Mouse (Mus musculus): ENCODE measurements around the gene Tet2. TPM values are rescaled to one million over a fixed set of nuclear protein-coding genes. Genes with fewer than 3 reads are reported as not detected.

Gene Tet2
- total RNA-seq, 2 experiments from 2014 or later = 20.3 to 20.6 TPM

DNA sequence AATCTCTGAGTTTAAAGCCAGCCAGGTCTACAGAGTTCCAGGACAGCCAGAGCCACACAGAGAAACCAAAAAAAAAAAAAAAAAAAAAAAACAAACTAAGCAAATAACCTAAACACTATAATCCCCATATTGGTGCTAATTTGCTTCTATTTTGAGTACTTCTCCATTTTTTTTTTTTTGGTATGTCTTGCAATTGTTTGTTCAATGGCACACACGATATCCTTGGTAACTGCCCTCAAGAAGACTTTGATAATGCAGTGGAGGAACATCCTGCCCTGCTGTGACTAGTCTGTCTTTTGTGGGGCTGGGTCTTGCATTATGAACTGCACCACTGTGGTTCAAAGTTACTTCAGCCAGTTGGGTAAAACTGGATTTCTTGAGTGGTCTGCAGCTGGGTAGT lies 19.4 kb downstream of the Tet2 start:
- DNase-seq (ENCODE audit: low spot score) = no peak

DNA sequence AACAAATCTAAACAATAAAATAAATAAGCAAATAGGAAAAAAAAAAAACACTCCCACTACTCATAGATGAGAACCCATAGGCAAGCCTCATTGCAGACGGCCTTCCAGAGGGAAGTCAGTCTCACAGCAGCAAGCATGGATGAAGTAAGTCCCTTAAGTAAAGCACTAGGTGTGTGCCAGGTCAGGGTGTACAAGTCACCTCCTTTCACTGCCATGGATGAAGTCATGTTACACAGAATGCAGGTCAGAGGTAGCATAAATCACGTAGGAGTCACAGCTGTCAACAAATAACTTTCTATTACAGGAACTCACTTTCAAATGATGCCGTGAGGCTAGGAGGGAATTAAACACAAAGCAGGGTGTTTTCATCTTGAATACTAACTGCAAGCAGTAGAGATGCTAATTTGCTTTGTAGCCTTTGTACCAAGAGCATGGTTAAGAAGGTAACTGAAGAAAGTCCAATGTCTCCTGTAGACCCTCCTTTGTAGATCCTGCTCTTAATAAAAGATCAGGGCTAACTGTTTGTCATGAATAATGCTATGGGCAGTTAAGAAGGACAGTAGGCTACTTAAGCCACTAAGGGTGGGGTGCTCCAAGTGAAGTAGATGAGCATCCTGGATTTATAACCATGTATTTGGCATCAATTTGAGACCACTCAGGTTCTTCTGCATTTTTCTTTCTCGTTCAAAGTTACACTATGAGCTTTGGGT lies 20.4 kb downstream of the Tet2 start:
- no peak for DNase-seq (ENCODE audit: low spot score)
- intact Hi-C loops (cut with DNase I) = no loop called here

More for the DNA sequence above, 19.4 kb downstream of the Tet2 start:
- intact Hi-C loops (cut with DNase I) = no loop called here

DNA sequence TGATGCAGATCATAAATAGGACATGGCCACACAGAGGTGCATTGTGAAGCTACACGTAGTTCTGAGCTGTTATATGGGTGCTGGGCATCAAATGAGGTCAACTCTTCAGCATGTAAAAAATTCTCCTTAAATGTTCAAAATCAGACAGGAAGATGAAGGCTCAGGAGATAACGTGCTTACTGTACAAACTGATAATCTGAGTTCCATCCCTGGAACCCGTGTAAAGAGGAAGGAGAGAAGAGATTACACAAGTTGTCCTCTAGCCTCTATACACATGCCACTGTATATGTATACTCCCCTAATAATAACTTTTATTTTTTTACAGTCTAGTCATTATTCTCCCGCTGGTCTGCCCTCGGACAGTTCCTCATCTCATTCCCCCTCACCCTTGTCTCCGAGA lies 21.7 kb downstream of the Tet2 start:
- intact Hi-C loops (cut with DNase I) = no loop called here
- DNase-seq (ENCODE audit: low spot score) = no peak

DNA sequence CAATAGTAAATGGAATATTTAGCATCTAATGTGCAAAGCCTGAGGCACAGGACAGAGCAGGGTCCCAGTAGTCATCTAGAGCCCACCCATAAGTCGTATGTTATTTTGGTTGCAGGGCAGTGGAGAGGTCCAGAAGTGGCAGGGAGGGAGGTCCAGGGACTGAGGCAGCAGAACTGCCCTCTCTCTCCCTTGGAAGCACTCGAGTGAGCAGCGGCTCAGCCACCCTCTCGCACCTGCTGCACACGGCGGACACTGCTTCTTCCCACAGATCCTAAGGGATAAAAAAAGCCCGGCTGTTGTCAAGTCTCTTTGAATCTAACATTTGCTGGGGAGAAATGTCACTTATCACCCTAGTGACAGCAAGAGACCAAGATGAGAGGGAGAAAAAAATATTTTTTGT lies 22.6 kb downstream of the Tet2 start:
- DNase-seq (ENCODE audit: low spot score) = no peak
- intact Hi-C loops (cut with DNase I) = no loop called here

DNA sequence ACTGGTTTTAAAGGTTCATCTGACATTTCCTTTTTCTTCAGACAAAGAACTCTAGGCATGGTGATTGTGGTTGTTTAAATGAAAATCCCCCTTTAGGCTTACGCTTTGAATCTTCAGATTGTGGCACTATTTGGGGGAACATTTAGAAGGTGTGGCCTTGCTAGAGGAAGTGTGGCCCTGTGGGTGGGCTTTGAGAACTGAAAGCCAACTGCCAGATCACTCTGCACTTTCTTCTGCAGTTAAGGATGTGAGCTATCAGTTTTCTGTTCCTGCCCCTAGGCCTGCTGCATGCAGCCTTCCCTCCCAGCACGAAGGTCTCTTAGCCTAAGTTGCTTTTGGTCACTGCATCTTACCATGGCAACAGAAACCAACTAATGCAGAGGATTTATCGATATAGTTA lies 26.1 kb downstream of the Tet2 start:
- intact Hi-C loops (cut with DNase I) = loop anchor here (10.0 kb wide), 1 partner anchor 204 kb away; the partner anchor contains the start of gene Ppa2
- DNase-seq (ENCODE audit: low spot score) = no peak

DNA sequence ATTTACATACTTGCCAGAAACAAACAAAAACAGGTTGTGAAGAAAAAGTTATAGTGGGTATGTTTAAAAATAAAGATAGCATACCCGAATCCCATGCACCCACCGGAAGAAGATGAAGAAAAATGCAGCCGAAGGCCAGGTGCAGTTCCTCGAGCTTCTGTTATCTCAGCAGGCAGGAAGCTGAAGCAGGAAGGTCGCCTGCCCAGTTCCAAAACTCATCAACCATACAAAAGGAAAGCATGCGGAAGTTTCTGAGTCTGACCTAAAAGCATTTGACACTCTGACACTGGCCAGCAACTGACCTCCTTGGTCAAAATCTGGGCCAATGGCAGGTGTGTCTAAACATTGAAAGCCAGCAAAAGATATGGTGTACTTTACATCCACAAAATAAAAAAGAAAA lies 26.8 kb downstream of the Tet2 start:
- no peak for DNase-seq (ENCODE audit: low spot score)
- intact Hi-C loops (cut with DNase I) = loop anchor here (10.0 kb wide), 1 partner anchor 203 kb away; the partner anchor contains the start of gene Ppa2

DNA sequence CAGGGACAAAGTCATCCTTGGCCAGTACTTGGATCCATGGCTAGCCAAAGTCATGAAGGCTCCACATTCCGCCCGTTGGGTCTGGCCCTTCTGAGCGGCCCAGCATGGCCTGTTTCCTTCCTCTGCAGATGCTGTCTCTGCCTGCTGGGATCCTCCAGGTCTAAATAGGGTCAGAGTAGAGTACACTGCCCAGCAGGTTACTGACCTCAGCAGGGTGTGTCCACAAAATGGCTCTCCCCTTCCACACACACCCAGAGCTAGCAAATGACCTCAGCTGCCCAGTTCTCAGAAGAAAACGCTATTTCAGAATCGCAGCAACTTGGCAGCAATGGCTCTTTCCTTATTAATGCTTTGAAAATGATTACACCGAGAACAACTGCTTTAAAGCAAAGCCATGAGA lies 27.5 kb downstream of the Tet2 start:
- DNase-seq (ENCODE audit: low spot score) = peak; percentile 20
- intact Hi-C loops (cut with DNase I) = loop anchor here (10.0 kb wide), 1 partner anchor 203 kb away; the partner anchor contains the start of gene Ppa2

DNA sequence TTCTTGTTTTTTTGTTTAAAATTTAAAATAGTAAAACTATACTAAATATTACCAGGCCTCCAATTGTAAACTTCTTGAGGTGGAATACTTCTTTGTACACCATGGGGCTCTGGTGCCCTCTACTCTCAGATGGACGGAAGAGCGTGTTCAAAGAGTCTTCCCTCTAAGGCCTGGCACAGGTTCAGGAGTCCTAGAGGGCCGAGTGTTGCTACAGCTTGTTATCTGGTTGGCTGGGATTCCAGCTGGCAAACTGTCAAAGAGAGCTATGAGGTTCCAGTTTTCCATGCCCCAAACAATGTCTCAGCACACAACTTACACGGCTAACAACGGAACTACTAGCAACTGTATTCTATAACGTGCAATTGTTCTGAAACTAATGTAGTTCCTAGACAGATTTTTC lies 28.8 kb downstream of the Tet2 start:
- intact Hi-C loops (cut with DNase I) = loop anchor here (10.0 kb wide), 1 partner anchor 201 kb away; the partner anchor contains the start of gene Ppa2
- peak; percentile 69 for DNase-seq (ENCODE audit: low spot score)

DNA sequence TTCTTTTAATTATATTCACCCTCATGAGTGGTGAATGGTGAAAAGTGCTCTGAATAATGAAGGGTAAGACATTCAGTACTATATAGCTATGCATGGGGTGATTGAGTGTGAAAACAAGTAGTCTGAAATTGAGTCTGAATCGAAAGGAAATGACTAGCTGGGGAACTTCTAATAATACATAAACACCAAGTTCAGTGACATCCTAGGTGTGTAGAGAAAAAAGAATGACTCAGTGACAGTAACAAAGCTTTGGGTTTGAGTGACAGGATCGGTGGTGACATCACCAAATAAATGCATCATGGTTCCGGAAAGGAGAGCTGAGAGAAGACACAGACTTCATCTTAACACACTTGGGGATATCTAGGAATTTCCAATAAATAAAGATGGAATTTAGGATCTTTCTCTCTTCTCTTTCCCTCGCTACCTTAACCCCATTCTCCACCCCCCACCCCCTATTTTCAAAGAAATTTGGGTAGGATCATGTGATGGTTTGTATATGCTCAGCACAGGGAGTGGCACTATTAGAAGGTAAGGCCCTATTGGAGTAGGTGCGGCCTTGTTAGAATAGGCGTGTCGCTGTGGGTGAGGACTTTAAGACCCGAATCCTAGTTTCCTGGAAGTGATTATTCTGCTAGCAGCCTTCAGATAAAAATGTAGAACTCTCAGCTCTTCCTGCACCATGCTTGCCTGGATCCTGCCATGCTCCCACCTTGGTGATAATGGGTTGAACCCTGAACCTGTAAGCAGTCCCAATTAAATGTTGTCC lies 29.6 kb downstream of the Tet2 start:
- intact Hi-C loops (cut with DNase I) = loop anchor here (10.0 kb wide), 1 partner anchor 201 kb away; the partner anchor contains the start of gene Ppa2
- DNase-seq (ENCODE audit: low spot score) = no peak

DNA sequence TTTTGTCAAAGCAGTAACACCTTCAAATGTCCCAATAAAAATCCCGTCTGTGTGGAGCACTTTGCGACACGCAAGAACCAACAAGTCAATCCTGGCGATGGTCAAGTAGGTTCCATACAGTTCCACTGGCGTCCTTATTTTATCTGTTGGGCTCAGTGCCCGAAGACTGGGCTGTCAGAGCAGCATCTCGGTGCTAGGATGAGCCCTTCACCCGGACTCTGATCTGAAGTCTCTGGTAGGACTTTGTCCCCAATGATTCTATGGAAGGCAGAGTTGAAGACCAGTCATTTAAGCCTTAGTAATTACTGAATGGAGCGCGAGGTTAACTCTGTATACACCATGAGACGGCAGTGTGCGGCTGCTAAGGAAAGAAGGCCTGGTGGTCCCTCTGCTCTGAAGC lies 30.6 kb downstream of the Tet2 start:
- no peak for DNase-seq (ENCODE audit: low spot score)
- intact Hi-C loops (cut with DNase I) = loop anchor here (10.0 kb wide), 1 partner anchor 199 kb away; the partner anchor contains the start of gene Ppa2

DNA sequence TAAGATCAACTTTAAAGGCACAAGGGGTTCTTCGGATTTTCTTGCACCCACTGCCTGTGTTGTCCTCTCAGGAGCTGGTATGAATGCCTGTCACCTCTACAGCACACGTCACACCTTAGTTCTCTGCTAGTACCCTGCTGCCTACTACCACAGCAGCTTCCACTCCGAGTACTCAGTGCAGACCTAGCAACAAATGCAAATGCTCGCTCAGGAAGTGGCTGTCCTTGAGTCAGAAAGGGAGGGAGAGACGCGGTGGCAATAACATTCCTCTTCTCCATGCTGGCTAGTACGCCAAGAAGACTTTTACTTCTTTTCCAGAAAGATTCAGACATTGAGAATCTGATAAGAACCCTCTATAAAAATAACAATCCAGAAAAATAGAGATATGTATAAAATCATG lies 31.5 kb downstream of the Tet2 start:
- intact Hi-C loops (cut with DNase I) = loop anchor here (10.0 kb wide), 1 partner anchor 199 kb away; the partner anchor contains the start of gene Ppa2

DNA sequence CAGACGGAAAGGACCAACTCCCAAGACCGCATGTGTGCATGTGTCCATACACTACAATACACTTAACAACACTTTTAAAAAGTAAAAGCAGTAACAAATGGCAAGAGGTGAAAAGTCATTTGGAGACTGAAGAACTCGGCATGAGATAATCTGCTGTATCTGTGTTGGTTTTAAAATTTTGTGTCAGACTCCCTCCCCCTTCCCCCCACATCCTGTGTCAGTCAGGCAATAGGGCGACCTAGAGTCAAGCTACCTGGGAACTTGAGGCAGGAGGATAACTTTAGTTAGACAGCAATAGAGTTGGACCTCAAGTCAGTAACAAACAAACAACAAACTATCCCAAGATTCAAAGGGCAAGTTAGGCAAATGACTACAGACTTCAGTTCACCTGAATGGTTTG lies 34.6 kb downstream of the Tet2 start:
- intact Hi-C loops (cut with DNase I) = loop anchor here (10.0 kb wide), 1 partner anchor 196 kb away; the partner anchor contains the start of gene Ppa2

More for the DNA sequence above, 31.5 kb downstream of the Tet2 start:
- DNase-seq (ENCODE audit: low spot score) = no peak

DNA sequence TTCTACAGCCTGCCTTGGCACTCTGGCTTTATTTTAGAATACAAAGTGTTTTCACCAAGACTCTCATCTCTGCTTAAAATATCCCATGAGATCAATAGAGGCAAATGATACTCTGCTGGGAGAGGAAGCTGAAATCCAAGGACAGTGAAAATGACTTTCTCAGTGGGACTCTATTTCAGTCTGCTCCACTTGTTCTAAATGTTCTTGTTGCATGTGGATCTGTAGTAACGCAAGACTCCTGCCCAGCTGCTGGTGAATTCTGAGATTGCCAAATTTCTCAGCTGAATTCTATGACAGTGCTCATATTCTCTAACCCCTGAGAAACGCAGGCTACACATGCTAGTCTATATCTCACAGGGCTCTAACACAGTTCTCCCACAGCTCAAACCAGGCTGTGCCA lies 35.1 kb downstream of the Tet2 start:
- intact Hi-C loops (cut with DNase I) = loop anchor here (5.0 to 10.0 kb wide), 2 partner anchors 38 to 195 kb away; partner anchors contain the start of genes Ppa2 and Tet2

More for the DNA sequence above, 34.6 kb downstream of the Tet2 start:
- DNase-seq (ENCODE audit: low spot score) = no peak

DNA sequence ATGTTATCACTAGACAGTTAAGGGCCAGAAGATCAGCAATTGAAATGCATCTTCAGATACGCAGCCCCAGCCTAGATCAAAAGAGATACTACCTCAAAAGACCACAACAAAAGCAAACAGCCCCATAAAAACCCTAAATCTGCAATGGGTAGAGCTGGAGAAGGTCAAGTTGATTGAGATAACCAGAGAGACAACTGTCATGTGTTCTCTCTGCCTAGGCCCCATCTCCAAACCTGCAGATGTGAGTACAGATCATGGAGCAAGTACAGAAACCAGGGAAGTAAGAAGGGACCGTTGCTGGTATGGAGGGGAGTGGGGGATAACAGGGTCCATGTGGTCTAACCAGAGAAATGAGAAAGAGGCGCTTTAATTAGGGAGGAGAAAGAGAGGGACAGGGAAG lies 36.1 kb downstream of the Tet2 start:
- intact Hi-C loops (cut with DNase I) = loop anchor here (5.0 kb wide), 1 partner anchor 38 kb away; the partner anchor contains the start of gene Tet2

More for the DNA sequence above, 35.1 kb downstream of the Tet2 start:
- DNase-seq (ENCODE audit: low spot score) = no peak

DNA sequence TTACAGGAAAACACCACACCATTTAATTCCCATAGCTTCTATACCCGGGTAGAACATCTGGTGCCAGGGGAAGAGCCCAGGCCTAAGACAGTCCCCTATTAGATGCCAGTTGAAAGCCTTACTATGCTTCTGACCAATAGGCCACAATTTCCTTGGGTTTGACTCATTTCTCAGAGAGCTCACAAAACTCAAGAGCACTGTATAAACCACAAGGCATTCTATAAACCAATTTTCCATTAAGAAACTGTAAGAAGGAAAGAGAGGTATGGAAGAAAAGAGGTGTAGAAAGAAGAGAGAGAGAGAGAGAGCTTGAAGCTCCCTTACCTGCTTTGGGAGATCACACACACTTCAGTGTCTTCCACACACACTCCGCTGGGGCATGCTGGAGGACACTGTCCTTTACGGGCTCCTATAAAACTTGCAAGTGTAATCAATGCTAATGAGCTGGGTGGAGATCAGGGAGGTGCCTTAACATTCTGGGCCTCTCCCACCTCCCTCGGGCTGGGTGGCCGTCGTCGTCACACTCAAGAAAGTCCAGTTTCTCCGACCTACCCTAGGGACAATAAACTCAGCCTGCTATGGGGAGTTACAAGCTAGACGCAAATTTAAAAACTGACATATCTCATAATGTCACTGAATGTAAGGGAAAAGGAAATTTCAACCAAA lies 38.5 kb downstream of the Tet2 start:
- intact Hi-C loops (cut with DNase I) = loop anchor here (5.0 kb wide), 1 partner anchor 41 kb away; the partner anchor contains the start of gene Tet2
- no peak for DNase-seq (ENCODE audit: low spot score)

More for the DNA sequence above, 36.1 kb downstream of the Tet2 start:
- DNase-seq (ENCODE audit: low spot score) = no peak

DNA sequence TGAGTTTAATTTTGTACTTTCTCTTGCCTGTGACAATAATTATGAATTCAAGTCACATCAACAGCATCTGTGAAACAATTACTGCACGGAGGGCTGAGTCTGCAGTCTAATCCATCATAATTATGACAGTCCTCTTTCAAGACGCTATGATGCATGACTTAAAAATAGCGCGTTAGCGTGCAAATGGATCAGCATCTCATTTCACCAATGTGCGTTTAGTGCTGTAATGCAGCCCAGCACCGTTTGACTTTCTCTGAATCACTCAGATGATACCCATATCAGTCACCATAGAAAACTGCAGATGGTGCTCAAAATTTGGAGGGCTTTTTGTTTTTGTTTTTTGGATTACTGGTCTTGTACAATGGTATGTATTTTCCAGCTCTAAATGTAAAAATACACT lies 48.0 kb downstream of the Tet2 start:
- intact Hi-C loops (cut with DNase I) = no loop called here
- no peak for DNase-seq (ENCODE audit: low spot score)

DNA sequence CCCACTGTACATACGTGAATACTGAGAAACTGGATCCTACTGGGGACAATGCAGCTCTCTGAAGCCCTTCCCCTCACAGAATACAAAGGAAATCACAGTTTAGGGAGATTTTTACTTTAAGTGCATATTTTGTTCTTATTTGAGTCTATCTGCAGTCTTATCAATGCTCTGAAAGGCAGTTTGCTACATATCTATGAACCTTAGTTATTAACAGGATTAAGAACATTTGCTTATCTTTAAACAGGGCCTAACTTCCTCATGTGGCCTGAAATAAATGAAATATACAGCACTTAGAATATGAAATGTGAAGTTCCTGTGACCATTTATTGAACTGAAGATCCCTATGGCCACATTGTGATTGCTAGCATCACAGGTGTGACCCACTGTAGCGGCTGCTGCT lies 53.6 kb downstream of the Tet2 start:
- no peak for DNase-seq (ENCODE audit: low spot score)
- intact Hi-C loops (cut with DNase I) = no loop called here

DNA sequence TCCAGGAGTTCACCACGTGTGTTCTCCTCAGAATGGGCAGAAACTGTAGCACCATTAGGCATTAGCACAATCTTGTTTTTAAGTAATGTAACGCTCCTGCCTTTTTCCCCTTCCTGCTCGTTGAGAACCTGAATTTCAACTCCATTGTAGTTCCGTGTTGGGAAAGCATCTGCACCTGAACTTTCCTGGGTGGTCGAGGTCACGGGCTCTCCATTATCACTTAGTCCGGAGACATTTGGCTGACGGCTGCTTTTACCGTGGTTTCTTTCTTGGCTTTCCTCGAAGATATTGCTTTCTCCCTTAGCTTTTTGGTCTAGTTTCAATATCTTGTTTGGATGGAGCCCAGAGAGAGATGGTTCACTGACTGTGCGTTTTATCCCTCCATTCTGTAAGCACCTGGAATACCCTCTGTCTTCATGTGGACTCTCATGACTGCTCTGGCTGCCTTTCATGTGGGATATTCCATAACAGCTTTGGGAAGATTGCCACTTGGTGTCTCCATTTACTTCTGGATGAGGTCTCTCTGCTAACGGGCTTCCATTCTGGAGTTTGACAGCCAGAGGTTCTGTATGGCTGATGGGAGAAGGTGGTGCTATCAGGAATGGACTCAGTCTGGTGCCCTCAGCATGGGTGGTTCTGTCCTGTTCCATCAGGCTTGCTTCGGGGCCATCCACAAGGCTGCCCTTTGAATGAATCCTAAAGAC lies 56.8 kb downstream of the Tet2 start:
- DNase-seq (ENCODE audit: low spot score) = no peak
- intact Hi-C loops (cut with DNase I) = no loop called here

DNA sequence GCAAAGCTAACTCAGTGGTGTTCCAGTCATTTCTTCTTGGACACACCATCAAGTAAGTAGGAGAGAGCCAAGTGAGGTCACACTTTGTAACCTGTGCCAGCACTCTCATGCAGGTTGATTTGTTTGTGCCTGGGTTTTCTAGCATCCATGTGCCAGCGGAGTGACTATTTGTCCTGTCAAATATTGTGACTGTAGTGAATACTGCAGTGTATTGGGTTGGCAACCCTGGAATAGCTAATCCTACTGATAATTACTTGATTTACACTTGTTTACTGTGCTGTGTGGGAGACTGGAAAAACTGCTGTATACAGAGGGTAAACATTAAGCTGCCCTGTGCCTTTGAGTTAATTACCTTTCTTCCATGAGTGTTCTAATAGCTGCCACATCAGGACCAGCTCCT lies 62.1 kb downstream of the Tet2 start:
- DNase-seq (ENCODE audit: low spot score) = no peak
- intact Hi-C loops (cut with DNase I) = no loop called here

All from heart, postnatal 25 days (tissue).